Mouse (Mus musculus) cerebellum, postnatal 25 days (tissue): ENCODE measurements around the gene Npdc1.

Experiments
- DNase-seq, 2 experiments: peaks; one replicate each; pipeline ENCODE4 v3.0.0; 2021; ENCODE audit warnings: mixed read lengths in 2 of 2

Gene Npdc1

DNA sequence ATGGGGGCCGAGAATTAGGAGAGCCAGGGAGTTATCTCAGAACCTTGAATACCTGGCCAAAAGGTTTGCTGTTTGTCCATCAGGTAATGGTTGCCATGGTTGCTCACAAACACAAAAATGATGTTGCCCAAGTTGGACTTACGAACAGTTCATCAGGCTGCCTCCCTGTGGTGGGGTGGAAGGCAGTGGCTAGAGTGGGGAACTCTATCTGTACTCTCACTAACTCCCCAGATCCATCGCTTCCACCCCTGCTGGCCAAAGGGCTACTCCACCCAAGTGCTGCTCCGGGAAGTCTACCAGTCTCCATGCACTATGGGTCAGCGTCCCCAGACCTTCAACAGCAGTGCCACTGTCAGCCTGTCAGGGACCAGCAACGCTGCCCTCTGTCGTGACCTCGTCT, at the start of gene Npdc1:
Gene Npdc1 (plus strand): TSS at position 301 of the 400 bp plus-strand sequence.
- no peak for DNase-seq

DNA sequence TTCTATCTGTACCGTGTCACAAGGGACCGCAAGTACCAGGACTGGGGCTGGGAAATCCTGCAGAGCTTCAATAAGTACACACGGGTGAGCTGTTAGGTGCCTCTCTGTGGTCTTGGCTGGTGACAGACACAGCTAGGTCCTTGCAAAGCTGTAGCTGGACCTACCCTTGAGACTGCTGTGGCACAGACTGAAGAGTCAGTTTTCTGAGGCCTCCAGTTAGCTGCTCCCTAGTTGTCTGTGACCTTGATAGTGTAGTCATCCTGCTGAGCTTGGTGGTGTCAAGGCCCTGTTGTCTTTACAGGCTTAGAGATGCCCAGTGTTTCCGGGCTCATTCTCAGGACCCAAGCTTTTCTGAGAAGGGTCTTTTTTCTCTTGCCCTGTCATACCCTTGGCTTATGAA, 49.7 kb upstream of the Npdc1 start:
- no peak for DNase-seq

DNA sequence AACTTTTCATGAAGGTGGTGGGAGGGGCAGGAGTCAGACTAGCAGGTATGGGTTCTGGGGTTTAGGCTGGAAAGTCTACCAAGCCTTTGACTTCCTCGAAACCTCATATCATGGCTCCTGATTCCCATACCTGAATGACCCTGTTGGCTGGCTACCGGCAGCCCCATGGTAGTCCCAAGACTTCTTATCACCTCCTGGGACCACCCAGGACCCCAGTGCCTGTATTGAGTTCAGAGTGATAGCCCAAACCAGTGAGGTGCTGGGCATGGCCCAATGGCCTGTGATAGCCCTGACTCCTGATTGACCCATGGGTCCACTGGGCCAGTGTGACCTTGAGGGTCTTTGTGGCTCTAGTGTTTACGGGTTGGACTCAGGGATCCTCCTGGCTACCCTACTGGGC, 48.5 kb upstream of the Npdc1 start:
- DNase-seq: no peak

DNA sequence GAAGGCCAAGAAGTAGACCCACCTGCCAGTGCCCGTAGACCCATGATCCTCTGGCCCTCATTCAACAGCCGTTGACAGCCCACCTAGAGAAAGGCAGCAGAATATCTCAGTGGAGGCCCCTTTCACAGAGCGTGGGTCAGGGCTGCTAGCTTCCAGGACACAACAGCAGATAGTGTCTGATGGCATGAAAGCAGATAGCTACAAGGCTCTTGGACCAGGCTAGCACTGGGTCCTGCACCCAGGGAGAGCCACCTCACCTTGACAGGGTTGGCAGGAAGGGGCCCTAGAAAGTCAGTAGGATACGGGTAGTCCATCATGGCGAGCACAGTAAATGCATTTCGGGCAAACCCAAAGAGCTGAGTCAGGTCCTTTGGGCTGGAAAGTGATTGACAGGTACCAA, 44.9 kb upstream of the Npdc1 start:
- DNase-seq: no peak

DNA sequence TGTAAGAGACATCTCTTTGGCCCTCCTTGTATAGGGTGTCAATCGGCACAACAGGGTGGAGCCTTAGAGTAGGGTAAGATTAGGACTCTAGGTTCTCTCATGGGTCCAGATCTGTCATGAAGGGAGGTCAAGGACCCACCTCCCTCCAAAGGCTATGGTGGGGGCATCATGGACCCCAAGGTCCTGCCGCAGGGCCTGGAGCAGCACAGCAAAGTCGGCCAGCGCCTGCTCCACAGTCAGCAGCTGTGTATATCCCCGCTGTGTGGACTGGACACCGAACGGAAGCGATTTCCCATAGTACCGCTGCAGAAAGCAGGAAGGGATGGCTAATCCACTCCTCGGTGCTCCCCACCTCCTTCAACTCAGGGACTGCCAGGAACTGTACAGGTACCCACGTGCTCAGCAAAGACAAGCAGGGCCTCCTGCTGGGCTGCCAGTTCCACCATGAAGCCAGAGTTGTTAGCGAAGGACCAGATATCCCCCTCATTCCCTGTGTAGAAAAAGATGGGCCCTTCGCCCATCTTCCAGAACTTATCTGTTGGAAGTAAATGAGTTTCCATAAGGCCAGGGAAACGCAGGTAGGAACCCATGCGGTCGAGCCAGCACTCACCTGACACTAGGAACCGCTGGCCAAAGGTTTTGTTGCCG, 43.6 kb upstream of the Npdc1 start:
- peak in 1 of 2 experiments; percentile 51 for DNase-seq

DNA sequence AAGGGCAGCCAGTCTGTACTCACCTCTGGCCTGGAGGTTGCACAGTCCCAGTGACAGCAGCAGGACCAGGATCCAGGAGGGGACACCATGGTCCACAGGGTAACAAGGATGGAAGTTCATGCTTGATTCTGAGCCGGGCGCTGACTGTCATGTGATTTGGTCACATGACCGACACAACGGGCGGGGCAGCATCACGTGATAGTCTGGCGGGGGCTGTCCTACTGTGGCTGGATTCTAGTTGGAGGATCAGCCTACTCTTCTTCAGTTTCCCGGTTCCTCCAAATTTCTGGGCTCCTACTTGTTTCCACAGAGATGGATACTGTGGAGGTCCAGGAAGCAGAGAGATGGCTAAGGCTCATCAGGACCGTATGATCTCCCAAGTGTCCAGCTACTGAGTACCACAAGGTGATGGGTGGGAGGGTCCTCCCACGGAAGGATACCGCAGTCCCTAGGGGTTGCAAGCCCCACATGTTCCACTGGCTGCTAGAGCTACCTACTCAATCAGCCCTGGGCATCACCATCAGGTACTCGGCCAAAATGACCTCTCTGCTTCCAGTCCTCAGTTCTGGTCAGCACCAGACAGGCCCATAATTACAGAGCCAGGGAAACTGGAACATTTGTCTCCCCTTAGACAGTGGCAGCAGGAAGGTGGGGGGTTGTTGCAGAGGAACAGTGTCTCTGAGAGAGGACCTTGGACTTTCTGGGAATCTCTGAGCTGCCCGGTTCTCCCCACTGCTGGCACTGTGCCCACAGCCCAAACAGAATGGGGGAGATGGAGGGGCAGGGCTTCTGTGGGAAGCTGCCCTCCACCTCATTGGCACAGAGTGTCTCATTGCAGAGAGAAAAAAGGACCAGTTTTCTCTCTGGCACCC, 42.7 kb upstream of the Npdc1 start, which contains the start of gene Dpp7:
Gene Dpp7 (minus strand): TSS at position 152 of the 872 bp plus-strand sequence.
- peak; percentile 88 to 93 for DNase-seq

DNA sequence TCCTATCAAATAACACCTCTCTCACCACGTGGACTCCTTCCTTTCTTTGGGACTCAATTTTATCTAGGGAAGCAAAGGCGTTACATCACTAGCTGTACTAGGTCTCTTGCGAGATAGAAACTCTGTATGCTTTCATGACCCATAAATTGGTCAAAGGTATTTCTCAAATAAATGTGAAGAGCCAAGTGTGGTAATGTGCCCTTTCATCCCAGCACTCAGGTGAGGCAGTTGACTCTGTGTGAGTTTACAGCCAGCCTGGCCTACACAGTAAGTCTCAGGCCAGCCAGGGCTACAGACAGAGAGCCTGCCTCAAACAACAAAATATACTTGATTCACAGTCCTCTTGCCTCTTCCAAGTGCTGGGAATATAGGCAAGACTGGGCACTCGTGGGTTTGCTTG, 39.3 kb upstream of the Npdc1 start:
- DNase-seq: no peak

DNA sequence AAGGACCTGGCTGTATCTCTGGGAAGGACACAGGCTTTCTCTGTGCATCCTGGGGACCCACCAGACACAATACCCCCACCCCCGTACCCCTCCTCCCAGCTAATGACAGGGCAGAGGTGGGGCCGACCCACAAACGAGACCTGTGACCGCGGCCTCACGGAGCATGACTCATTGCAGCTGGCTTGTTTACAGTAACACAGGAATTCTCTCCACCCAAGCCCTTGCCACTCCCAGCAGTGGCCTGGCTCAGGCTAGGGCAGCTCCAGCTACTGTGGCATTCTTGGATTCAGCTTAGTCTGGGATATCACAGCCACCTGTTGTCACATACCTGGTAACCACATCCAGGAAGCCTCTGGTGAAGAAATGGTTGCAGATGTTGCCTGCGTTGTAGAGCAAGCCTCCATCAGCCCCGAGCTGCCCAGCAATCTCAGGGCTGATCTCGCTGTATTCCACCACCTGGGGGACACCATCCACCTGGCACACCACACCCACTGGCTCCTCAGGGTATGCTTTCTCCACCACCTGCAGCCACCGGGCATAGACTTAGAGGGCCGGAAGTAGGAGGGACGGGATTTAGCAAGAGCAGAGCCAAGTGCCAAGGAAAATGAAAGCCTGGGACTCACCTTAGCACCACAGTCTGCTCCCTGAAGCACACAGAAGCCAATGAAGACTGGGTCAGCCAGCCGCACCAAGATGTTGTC, 35.5 kb upstream of the Npdc1 start:
- no peak for DNase-seq

DNA sequence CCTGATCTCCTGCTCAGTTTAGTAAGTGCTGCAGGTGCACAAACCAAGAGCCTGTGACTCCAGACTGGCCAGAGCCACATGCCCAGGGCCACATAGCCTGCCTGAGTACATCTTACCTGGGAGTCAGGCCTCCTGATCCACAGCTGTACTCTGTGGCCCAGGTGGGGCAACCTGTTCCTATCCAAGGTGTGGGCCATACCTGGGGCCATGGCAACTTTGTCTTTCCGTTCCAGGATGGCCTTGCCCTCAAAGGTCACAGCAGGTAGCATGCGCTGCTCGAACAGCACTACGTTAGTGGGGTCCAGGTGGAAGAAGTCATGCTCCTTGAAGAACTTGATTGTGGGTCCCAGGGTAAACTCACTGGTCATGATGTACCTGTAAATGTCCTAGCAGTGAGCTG, 34.8 kb upstream of the Npdc1 start:
- no peak for DNase-seq

DNA sequence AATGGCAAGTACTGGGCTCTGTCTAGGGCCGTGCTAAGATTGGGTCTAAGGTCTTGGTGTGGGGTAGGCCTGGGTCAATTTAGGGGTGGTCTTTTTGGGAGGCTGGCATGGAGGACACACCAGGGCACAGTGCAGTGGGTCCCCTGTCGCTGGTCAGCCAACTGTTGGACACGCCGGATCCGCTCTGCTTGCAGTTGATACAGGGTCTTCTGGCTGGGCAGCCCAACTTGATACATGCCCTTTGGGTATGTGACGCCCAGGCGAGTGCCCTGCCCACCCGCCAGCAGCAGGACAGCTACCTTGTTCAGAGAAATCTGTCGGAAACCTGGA, 34.4 kb upstream of the Npdc1 start:
- no peak for DNase-seq

DNA sequence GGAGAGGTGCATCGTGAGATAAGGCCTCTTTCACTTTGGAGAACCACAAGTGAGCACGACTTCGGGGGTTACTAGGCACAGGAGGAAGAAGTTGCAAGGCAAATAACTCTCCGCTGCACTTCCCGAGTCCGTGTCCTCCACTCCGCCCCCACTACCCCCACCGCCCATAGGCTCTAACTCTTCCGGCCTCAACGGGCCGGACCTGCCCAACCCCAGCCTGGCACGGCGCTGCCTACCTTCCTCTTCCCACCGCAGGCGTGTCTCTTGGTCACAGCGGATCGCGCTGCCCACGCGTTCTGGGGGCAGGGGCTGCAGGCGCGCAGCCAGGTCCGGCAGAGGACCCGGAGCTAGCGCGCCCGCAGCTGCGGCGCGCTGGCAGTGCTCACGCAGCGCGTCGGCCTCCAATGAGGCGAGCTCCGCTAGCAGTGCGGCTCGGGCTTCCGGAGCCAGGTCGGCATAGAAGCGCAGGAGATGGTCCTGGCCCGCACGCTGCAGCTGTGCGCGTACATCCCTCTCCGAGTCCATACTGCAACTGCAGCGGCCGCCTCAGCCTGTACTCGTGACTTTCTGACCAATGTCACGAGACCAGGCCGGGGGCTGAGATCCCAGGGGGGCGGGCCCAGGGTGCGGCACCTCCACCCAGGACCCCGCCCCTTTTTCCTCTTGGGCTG, 33.9 kb upstream of the Npdc1 start, which contains the start of gene Uap1l1:
Gene Uap1l1 (minus strand): TSS at position 592 of the 671 bp plus-strand sequence.
- peak; percentile 56 to 65 for DNase-seq

DNA sequence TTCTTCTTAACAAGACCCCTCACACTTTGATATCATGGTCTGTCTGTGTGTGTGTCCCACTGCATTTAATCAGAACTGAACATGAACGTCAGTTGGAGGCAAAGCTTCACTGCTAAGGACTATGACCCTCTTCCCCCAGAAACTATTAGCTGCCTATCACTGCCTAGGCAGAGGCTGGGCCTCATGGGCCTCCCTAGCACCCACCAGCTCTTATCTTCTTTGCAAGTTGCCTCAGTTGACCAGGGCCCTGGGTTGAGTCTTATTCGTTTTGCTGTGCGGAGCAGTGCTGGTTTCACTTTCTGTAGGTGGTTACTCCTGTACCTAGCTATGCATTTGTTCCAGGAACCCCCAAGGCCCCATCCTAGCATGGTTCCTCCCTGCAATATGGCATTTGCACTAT, 29.2 kb upstream of the Npdc1 start:
- DNase-seq: no peak

DNA sequence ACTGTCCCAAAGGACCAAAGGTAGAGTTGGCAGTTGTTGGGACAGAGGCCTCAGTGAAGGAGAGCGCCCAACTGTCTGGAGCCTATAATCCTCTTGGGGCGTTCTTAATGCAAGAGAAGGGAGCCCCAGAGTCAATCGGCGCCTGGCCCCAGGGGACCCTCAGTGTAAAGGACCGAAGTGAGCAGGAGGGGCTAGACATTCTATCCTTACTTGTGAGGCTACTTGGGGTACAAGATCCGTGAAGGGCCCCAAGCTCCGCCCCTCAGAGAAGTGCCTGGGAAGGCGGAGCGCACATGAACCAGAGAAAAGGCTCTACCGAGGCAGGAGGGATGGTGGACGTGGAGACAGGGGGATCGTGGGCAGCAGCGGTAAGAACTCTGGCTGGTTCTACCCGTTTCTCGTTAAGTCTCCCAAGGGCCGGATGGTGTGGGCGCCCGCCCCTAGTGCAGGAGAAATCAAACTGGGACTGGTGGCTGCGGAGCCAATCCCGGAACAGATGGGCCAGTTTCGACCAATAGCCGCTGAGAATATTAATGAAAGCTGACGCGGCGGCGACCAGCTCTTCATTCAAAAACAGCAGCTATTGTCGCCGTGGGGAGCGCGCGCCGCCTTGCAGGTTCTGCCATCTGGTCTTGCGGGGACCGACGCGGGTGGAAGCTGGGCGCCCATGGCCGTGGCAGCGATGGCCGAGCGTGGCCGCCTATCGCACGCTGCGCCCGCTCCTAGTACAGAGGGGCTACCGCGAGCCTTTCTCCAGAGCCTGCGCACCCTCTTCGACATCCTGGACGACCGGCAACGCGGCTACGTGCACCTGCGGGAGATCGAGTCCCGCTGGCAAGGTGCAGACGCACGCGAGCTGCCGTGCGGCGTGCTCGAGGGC, 27.1 kb upstream of the Npdc1 start, which contains the start of gene Sapcd2:
Gene Sapcd2 (plus strand): TSS at position 558 of the 880 bp plus-strand sequence.
- DNase-seq: peak; percentile 89 to 91

DNA sequence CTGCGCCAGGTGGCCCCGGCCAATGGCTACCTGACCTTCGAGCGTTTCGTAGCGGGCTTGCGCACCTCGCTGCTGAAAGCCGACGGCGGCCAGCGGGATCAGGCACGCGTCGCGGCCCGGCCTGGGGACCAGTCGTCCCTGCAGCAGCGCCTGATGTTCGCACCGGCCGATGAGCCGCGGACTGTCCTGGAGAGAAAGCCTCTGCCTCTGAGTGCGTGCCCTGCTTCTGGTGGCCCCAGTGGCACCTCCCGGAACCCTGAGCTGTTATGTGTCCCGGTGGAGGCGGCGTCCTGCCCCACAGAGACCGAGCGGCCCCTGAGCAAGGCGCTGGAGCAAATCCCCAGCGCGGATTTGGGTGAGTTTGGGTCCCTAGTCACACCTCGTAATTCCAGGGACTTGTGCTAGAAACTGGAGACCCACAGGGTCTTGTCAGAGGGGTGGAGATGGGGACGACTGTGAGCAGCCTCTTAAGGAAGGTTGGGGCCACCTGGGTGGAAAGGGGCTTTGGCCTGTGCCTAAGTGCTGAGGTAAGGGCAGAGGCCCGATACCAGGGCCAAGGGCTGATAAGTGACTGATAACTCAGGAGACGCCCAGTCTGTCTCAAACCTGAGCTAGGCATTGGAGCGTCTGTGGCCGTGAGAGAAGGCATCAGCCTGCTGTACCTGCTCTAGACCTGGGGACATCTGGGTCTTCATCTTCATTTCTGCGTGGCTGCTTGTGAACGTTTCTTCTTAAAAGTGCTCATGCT, 26.3 kb upstream of the Npdc1 start:
- no peak for DNase-seq

DNA sequence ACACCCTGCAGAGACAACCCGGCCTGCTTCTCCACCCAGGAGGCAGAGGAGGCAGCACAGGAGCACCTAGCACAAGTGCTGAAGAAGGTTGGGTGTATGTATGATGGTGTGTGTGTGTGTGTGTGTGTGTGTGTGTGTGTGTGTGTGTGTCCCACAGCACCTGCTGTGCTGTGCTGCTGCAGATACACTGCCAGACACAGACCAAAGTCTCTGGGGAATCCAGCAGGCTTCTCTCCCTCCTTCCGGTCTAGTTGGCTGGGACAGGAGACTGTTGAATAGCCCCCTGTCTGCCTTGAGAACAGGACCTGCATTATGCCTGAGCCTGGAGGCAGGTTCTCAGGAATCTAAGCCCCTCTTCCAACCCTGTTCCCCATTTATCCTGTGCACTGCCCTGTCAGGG, 25.7 kb upstream of the Npdc1 start:
- DNase-seq: no peak

DNA sequence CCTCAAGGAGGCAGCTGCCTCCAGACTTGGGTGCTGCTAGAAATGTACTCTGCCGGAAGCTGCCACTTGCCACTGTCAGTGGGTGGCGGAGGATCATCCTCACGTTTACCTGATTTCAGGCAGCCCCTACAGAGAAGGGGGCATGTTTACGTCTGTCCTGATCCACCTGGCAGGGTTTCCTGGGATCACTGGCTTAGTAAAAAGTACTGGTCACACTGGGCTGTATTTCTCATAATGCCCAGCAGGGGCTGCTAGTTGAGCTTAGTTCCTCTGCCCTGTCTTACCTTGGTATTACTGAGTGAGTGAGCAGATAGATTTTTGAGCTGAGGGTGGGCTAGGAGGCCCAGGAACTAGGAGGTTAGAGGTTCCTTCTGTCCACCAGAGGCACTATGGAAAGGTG, 22.6 kb upstream of the Npdc1 start:
- peak; percentile 75 to 84 for DNase-seq

DNA sequence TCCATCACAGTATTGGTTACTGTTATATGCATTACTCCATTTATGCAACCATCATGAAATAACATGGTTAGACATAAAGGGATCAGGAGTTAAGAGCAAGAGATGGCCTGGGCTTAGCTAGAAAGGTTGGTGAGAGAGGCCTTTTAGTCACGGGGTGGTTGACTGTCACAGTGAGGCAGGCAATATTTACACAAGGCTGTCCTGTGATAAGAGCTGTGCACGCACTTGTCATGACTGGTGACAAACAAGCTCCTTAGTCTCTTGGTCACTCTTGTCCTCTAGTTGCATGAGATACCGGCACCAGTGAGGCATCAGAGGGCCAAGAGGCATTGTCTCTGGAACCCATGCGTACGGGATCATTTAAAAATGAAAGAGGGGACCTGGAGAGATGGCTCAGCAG, 14.7 kb upstream of the Npdc1 start:
- DNase-seq: no peak

DNA sequence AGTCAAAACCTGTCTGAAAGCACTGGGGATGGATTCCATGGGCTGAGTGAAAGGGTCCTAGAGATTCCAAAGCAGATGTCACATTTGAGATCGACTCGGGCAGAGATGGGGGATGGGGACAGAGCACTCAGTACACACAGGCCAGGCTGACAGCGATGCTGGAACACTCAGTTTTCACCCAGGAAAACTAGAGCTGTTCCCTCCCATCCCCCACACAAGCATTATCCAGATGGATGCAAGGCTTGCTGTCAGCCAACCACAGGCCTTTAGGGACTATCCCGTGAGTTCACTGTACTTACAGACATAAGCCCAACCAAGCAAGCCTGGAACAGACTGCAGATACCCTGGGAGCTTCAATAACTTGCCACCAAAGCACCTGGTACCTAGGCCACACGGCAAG, 7.9 kb upstream of the Npdc1 start:
- DNase-seq: no peak

DNA sequence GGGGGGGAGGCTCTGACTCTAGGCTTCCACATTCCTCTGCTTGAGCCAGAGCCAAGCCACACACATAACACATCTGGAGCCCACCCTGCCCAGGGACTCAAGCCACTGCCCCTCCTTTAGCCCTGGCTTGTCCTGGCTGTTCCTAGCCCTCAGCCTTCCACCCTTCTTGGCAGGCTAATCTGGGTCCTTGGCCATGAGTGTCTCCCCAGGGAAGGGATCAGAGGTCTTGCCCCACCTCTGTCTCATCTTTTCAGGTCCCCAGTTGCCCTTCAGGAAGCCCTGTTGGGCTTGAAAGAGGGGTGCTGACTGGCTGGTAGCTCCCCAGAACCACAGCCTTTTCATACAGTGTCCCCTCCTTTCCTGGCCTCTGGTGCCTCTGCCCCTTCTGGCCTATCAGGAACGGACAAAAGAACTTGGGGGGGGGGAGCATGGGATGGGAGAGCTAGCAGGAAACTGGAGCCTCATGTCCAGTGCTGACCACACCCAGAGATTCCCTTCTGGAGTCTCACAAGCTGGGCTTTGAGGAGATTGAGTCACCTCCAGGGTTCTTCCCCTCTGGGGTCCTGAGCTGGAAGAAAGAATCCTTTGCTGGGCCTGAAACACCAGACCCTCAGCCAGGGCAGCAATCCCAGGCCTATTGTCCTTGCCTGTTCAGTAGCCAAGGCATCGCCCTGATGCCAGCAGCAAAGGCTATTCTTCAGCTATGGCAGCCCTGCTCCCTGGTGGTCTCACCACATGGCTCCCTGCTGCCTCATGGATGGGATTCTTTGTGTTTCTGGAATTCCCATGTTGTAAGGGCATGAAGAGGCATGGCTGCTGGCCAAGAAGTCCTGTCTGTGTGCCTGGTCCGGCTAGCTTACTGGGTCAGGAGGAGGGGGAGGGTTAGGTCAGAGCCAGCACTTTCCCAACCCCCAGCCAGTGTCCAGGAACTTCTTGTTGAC, 4.6 kb upstream of the Npdc1 start:
- DNase-seq: peak; percentile 34 to 61
